Mouse (Mus musculus) E14TG2a.4 (cell line): Measurements from ENCODE around the gene Ahnak2.

ENCODE experiments used
- CTCF ChIP-seq: conservative IDR thresholded peaks from 2 replicates; pipeline ENCODE4 v1.5.1; 2014; ENCODE audit warnings: low read length
- NANOG ChIP-seq: IDR thresholded peaks from 2 replicates; pipeline ENCODE4 v1.6.1; 2014; ENCODE audit warnings: borderline replicate concordance, low read length, mixed read lengths
- POU5F1 ChIP-seq: IDR thresholded peaks from 2 replicates; pipeline ENCODE4 v1.6.1; 2014; ENCODE audit warnings: low read length, borderline replicate concordance

- TF ChIP-seq CTCF (no peak), POU5F1 (no peak), NANOG (no peak)
These were observed 30.2 kb downstream of the Ahnak2 start for GRCm38 (mm10) chr12:112772306-112772705.
